Mouse (Mus musculus) midbrain, postnatal 0 days (tissue): ENCODE measurements around the gene Vasp. TPM values are rescaled to one million over a fixed set of nuclear protein-coding genes. Genes with fewer than 3 reads are reported as not detected.

Experiments used
- ATAC-seq: fragments of 200-750 bp; cut with Nextera tagmentation; 2 replicates; pipeline ENCODE4 v1.8.0; 2017; ENCODE audit warnings: moderate number of reproducible peaks, mild to moderate bottlenecking, moderate TSS enrichment, moderate library complexity; ENCODE audit not compliant: low FRiP score
- DNase-seq: peaks from one replicate; pipeline ENCODE4 v3.0.0-alpha.2; 2015; ENCODE audit warnings: low spot score
- H3K27ac ChIP-seq: fragments of 300-500 bp; sonication (generic); 2 replicates; pipeline ENCODE4 v1.5.1; 2014; ENCODE audit warnings: low read depth, mild to moderate bottlenecking, low read length, mixed read lengths
- H3K27me3 ChIP-seq: fragments of 300-500 bp; sonication (generic); 2 replicates; pipeline ENCODE4 v1.6.1; 2014; ENCODE audit warnings: low read length, control low read depth, mixed read lengths; ENCODE audit not compliant: insufficient read depth
- H3K36me3 ChIP-seq: fragments of 300-500 bp; sonication (generic); 2 replicates; pipeline ENCODE4 v1.6.1; 2014; ENCODE audit warnings: low read length, control low read depth, mixed read lengths; ENCODE audit not compliant: insufficient read depth
- H3K4me1 ChIP-seq: fragments of 300-500 bp; sonication (generic); 2 replicates; pipeline ENCODE4 v1.6.1; 2014; ENCODE audit warnings: mild to moderate bottlenecking, control low read depth, antibody characterized with exemption, low read length, mixed read lengths; ENCODE audit not compliant: insufficient read depth
- H3K4me2 ChIP-seq: fragments of 300-500 bp; sonication (generic); 2 replicates; pipeline ENCODE4 v1.6.1; 2014; ENCODE audit warnings: low read depth, mild to moderate bottlenecking, low read length, mixed read lengths; ENCODE audit not compliant: poor library complexity, severe bottlenecking
- H3K4me3 ChIP-seq: fragments of 300-500 bp; sonication (generic); 2 replicates; pipeline ENCODE4 v1.5.1; 2014; ENCODE audit warnings: low read depth, mild to moderate bottlenecking, low read length, moderate library complexity
- H3K9ac ChIP-seq: fragments of 300-500 bp; sonication (generic); replicated peaks from 2 replicates; pipeline ENCODE4 v1.6.1; 2014; ENCODE audit warnings: mild to moderate bottlenecking, low read length, moderate library complexity, mixed read lengths; ENCODE audit not compliant: poor library complexity, severe bottlenecking
- H3K9me3 ChIP-seq: fragments of 300-500 bp; sonication (generic); 2 replicates; pipeline ENCODE4 v1.6.1; 2016; ENCODE audit warnings: low read length, control low read depth
- CTCF ChIP-seq: IDR thresholded peaks from 2 replicates; pipeline ENCODE4 v1.5.1; 2016; ENCODE audit warnings: antibody characterized with exemption, mild to moderate bottlenecking
- WGBS: fragments of 180-500 bp; shearing (Covaris S2); extraction: QIAGEN DNeasy Blood & Tissue Kit; methylation state at CpG from one replicate; pipeline ENCODE4 v1.1.7; 2014; 5-methylcytosine and 5-hydroxymethylcytosine counted together
- polyA plus RNA-seq: library from polyadenylated mRNA; unstranded; fragments of >200 nt; fragmentation: Nextera tagmentation; extraction: Ambion mirVana; gene quantifications from 2 replicates; pipeline ENCODE4 v1.2.1, GENCODE M21; 2015
- total RNA-seq: library from RNA; depleted of rRNA; stranded (reverse); fragments of >200 nt; gene quantifications from 2 replicates; pipeline ENCODE4 v1.2.3, GENCODE M21; 2014

The Vasp gene
- total and polyA plus RNA-seq, 2 experiments from 2014 or later, result 32.3 to 56.9 TPM

GRCm38 (mm10) chr7:19316451-19317161 is 45.0 kb upstream of the Vasp start:
- no peak overlapping the region for H3K9ac ChIP-seq
- TF ChIP-seq CTCF, result no peak
- ATAC-seq, result no peak
- H3K9me3 ChIP-seq, result no peaks in the 10 kb centered on the region
- WGBS, result 43% methylated on average over 14 of the region's 14 CpGs
- H3K36me3 ChIP-seq, result no peaks in the 10 kb centered on the region
- H3K4me1 ChIP-seq, result peaks cover 5% of the 10 kb centered on the region; the same call in 1 of the 2 replicates
- no peak for DNase-seq
- H3K4me3 ChIP-seq, result no peak overlapping the region
- H3K4me2 ChIP-seq, result no peak overlapping the region
- H3K27me3 ChIP-seq, result no peaks in the 10 kb centered on the region
- H3K27ac ChIP-seq, result no peak overlapping the region

GRCm38 (mm10) chr7:19314033-19314432 is 42.4 kb upstream of the Vasp start:
- ATAC-seq, result no peak
- DNase-seq, result no peak
- Histone ChIP-seq H3K36me3 (no peaks in the 10 kb centered on the region), H3K9me3 (no peaks in the 10 kb centered on the region), H3K27me3 (no peaks in the 10 kb centered on the region), H3K27ac (no peak overlapping the region), H3K4me1 (peaks cover 3% of the 10 kb centered on the region; the same call in 1 of the 2 replicates), H3K9ac (no peak overlapping the region), H3K4me2 (no peak overlapping the region), H3K4me3 (no peak overlapping the region)
- WGBS, result 48% methylated on average over 5 of the region's 5 CpGs
- no peak for TF ChIP-seq CTCF

GRCm38 (mm10) chr7:19311991-19312390 is 40.4 kb upstream of the Vasp start:
- H3K4me3 ChIP-seq, result no peak overlapping the region
- H3K9me3 ChIP-seq, result no peaks in the 10 kb centered on the region
- no peak overlapping the region for H3K4me2 ChIP-seq
- H3K4me1 ChIP-seq, result peaks cover 3% of the 10 kb centered on the region; the same call in 1 of the 2 replicates
- TF ChIP-seq CTCF, result no peak
- H3K36me3 ChIP-seq, result no peaks in the 10 kb centered on the region
- no peak overlapping the region for H3K9ac ChIP-seq
- H3K27me3 ChIP-seq, result 0 out of 2 replicates have a peak, but pooled peaks cover 1% of the 10 kb centered on the region
- no peak for DNase-seq
- no peak overlapping the region for H3K27ac ChIP-seq
- no peak for ATAC-seq
- 34% methylated on average over 4 of the region's 4 CpGs for WGBS

- H3K9ac ChIP-seq, result peak within 1 kb of the TSS; percentile 57
- DNase-seq (peak; percentile 98), ATAC-seq (peak; percentile 84)
- H3K4me3 ChIP-seq, result peak within 1 kb of the TSS; percentile 60
- H3K4me1 ChIP-seq, result peaks cover 6% of the 10 kb centered on the region; the same call in 1 of the 2 replicates
- peak; percentile 69 for TF ChIP-seq CTCF
- H3K4me2 ChIP-seq, result peak within 1 kb of the TSS; percentile 65
- H3K36me3 ChIP-seq, result no peaks in the 10 kb centered on the region
- no peak within 1 kb of the TSS for H3K27ac ChIP-seq
- under 1% methylated on average over 48 of the region's 49 CpGs for WGBS
- H3K27me3 ChIP-seq, result peaks cover 20% of the 10 kb centered on the region
- no peaks in the 10 kb centered on the region for H3K9me3 ChIP-seq
Measured at GRCm38 (mm10) chr7:19309884-19310641, 38.4 kb upstream of the Vasp start, which contains the start of gene Fosb. TSS of gene Fosb (minus strand) at chr7:19310051.

GRCm38 (mm10) chr7:19309278-19309883 is 37.8 kb upstream of the Vasp start:
- Histone ChIP-seq H3K4me1 (peaks cover 8% of the 10 kb centered on the region; the same call in 1 of the 2 replicates), H3K9ac (no peak overlapping the region), H3K27ac (no peak overlapping the region), H3K9me3 (no peaks in the 10 kb centered on the region), H3K4me3 (peak overlapping the region; percentile 60), H3K4me2 (peak overlapping the region; percentile 65), H3K27me3 (peaks cover 26% of the 10 kb centered on the region), H3K36me3 (no peaks in the 10 kb centered on the region)
- DNase-seq (no peak), ATAC-seq (no peak)
- under 1% methylated on average over 48 of the region's 48 CpGs for WGBS
- TF ChIP-seq CTCF, result no peak
